Mouse (Mus musculus) kidney, embryonic 15.5 days (tissue): ENCODE results near the gene Pomt2. TPM values are rescaled to one million over a fixed set of nuclear protein-coding genes. Genes with fewer than 3 reads are reported as not detected.
"Not testable (repeated sequence)": the region's sequence is repeated elsewhere in the genome, so short reads cannot be mapped to it uniquely, and the experiment has no call there.

ENCODE experiments used
- ATAC-seq: fragments of 200-750 bp; cut with Nextera tagmentation; replicated peaks from 2 replicates; pipeline ENCODE4 v1.8.0; 2017; ENCODE audit warnings: moderate TSS enrichment; ENCODE audit not compliant: low FRiP score
- H3K27ac ChIP-seq: fragments of 300-500 bp; sonication (generic); 2 replicates; pipeline ENCODE4 v1.5.1; 2015; ENCODE audit warnings: mild to moderate bottlenecking, inconsistent platforms
- H3K27me3 ChIP-seq: fragments of 300-500 bp; sonication (generic); 2 replicates; pipeline ENCODE4 v1.6.1; 2015; ENCODE audit warnings: inconsistent platforms
- H3K36me3 ChIP-seq: fragments of 300-500 bp; sonication (generic); 2 replicates; pipeline ENCODE4 v1.6.1; 2015; ENCODE audit warnings: inconsistent platforms
- H3K4me1 ChIP-seq: fragments of 300-500 bp; sonication (generic); 2 replicates; pipeline ENCODE4 v1.6.1; 2015; ENCODE audit warnings: inconsistent platforms
- H3K4me2 ChIP-seq: fragments of 300-500 bp; sonication (generic); 2 replicates; pipeline ENCODE4 v1.6.1; 2015; ENCODE audit warnings: moderate library complexity, mild to moderate bottlenecking, inconsistent platforms
- H3K4me3 ChIP-seq: fragments of 300-500 bp; sonication (generic); replicated peaks from 2 replicates; pipeline ENCODE4 v1.5.1; 2015; ENCODE audit warnings: mild to moderate bottlenecking, inconsistent platforms
- H3K9ac ChIP-seq: fragments of 300-500 bp; sonication (generic); 2 replicates; pipeline ENCODE4 v1.6.1; 2015; ENCODE audit warnings: mild to moderate bottlenecking, inconsistent platforms
- H3K9me3 ChIP-seq: fragments of 300-500 bp; sonication (generic); replicated peaks from 2 replicates; pipeline ENCODE4 v1.6.1; 2016; ENCODE audit warnings: inconsistent platforms
- WGBS: fragments of 180-500 bp; shearing (Covaris S2); methylation state at CpG from one replicate; pipeline ENCODE4 v1.1.7; 2015; ENCODE audit warnings: mixed read lengths; 5-methylcytosine and 5-hydroxymethylcytosine counted together
- polyA plus RNA-seq: library from polyadenylated mRNA; unstranded; fragments of >200 nt; fragmentation: Nextera tagmentation; extraction: Ambion mirVana; gene quantifications from 2 replicates; pipeline ENCODE4 v1.2.1, GENCODE M21; 2015

Pomt2 gene
- 18.5 and 19.0 TPM in 2 replicates for polyA plus RNA-seq

- Histone ChIP-seq H3K36me3 (peaks cover 23% of the 10 kb centered on the region), H3K9ac (peak within 1 kb of the TSS; percentile 75), H3K9me3 (peaks cover under 1% of the 10 kb centered on the region; the same call in 1 of the 2 replicates), H3K4me1 (peaks cover 16% of the 10 kb centered on the region), H3K27me3 (no peaks in the 10 kb centered on the region), H3K4me2 (peak within 1 kb of the TSS; percentile 70), H3K4me3 (peak within 1 kb of the TSS; percentile 94), H3K27ac (peak within 1 kb of the TSS; percentile 99)
- WGBS: under 1% methylated on average over 60 of the region's 61 CpGs
- peak; percentile 98 for ATAC-seq
Observed at GRCm38 (mm10) chr12:87147395-87148089, at the start of gene Pomt2. Gene Pomt2 (minus strand): TSS chr12:87147968.

- no peaks in the 10 kb centered on the region for H3K36me3 ChIP-seq
- peaks cover 9% of the 10 kb centered on the region; the same call in 1 of the 2 replicates for H3K4me1 ChIP-seq
- no peak overlapping the region for H3K4me2 ChIP-seq
- no peak overlapping the region for H3K27ac ChIP-seq
- no peaks in the 10 kb centered on the region for H3K9me3 ChIP-seq
- no peak for ATAC-seq
- H3K9ac ChIP-seq: no peak overlapping the region
- no peak overlapping the region for H3K4me3 ChIP-seq
- H3K27me3 ChIP-seq: no peaks in the 10 kb centered on the region
Observed at GRCm38 (mm10) chr12:87196310-87196709, 48.5 kb upstream of the Pomt2 start.

- ATAC-seq: no peak
- Histone ChIP-seq H3K4me1 (peaks cover 7% of the 10 kb centered on the region; the same call in 1 of the 2 replicates), H3K36me3 (no peaks in the 10 kb centered on the region), H3K9ac (no peak overlapping the region), H3K27me3 (no peaks in the 10 kb centered on the region), H3K4me2 (no peak overlapping the region), H3K9me3 (no peaks in the 10 kb centered on the region), H3K4me3 (no peak overlapping the region), H3K27ac (no peak overlapping the region)
- 87% methylated on average over 1 of the region's 1 CpGs for WGBS
Observed at GRCm38 (mm10) chr12:87195069-87195468, 47.3 kb upstream of the Pomt2 start.

- Histone ChIP-seq H3K4me1 (no peaks in the 10 kb centered on the region), H3K27me3 (no peaks in the 10 kb centered on the region), H3K9me3 (no peaks in the 10 kb centered on the region), H3K36me3 (no peaks in the 10 kb centered on the region), H3K4me2 (no peak overlapping the region), H3K4me3 (no peak overlapping the region), H3K27ac (no peak overlapping the region), H3K9ac (no peak overlapping the region)
- 84% methylated on average over 3 of the region's 3 CpGs for WGBS
- no peak for ATAC-seq
Observed at GRCm38 (mm10) chr12:87193008-87193407, 45.2 kb upstream of the Pomt2 start.

- no peaks in the 10 kb centered on the region for H3K9me3 ChIP-seq
- no peak for ATAC-seq
Observed at GRCm38 (mm10) chr12:87177631-87178030, 29.9 kb upstream of the Pomt2 start.

GRCm38 (mm10) chr12:87175194-87175946 is 27.6 kb upstream of the Pomt2 start:
- ATAC-seq: no peak
- 67% methylated on average over 4 of the region's 4 CpGs for WGBS

More at GRCm38 (mm10) chr12:87177631-87178030, 29.9 kb upstream of the Pomt2 start:
- Histone ChIP-seq H3K27ac (no peak overlapping the region), H3K4me2 (no peak overlapping the region), H3K9ac (no peak overlapping the region), H3K36me3 (0 out of 2 replicates have a peak, but pooled peaks cover 9% of the 10 kb centered on the region), H3K4me1 (no peaks in the 10 kb centered on the region), H3K4me3 (no peak overlapping the region), H3K27me3 (no peaks in the 10 kb centered on the region)
- 93% methylated on average over 4 of the region's 4 CpGs for WGBS

GRCm38 (mm10) chr12:87160815-87161214 is 13.0 kb upstream of the Pomt2 start:
- Histone ChIP-seq H3K4me2 (no peak overlapping the region), H3K36me3 (peaks cover 21% of the 10 kb centered on the region), H3K9me3 (no peaks in the 10 kb centered on the region), H3K4me1 (peaks cover 7% of the 10 kb centered on the region; the same call in 1 of the 2 replicates), H3K27ac (no peak overlapping the region), H3K27me3 (no peaks in the 10 kb centered on the region), H3K4me3 (no peak overlapping the region), H3K9ac (no peak overlapping the region)
- WGBS: 93% methylated on average over 5 of the region's 5 CpGs
- no peak for ATAC-seq

More at GRCm38 (mm10) chr12:87175194-87175946, 27.6 kb upstream of the Pomt2 start:
- Histone ChIP-seq H3K9ac (no peak overlapping the region), H3K36me3 (peaks cover 19% of the 10 kb centered on the region; the same call in 1 of the 2 replicates), H3K4me2 (no peak overlapping the region), H3K9me3 (no peaks in the 10 kb centered on the region), H3K4me3 (no peak overlapping the region), H3K4me1 (no peaks in the 10 kb centered on the region), H3K27ac (no peak overlapping the region), H3K27me3 (no peaks in the 10 kb centered on the region)

GRCm38 (mm10) chr12:87160310-87160709 is 12.5 kb upstream of the Pomt2 start:
- no peak overlapping the region for H3K27ac ChIP-seq
- 70% methylated on average over 1 of the region's 1 CpGs for WGBS
- no peaks in the 10 kb centered on the region for H3K27me3 ChIP-seq
- H3K4me3 ChIP-seq: no peak overlapping the region
- H3K4me2 ChIP-seq: no peak overlapping the region
- H3K9me3 ChIP-seq: no peaks in the 10 kb centered on the region
- ATAC-seq: no peak
- H3K9ac ChIP-seq: no peak overlapping the region
- H3K4me1 ChIP-seq: peaks cover 7% of the 10 kb centered on the region; the same call in 1 of the 2 replicates
- peaks cover 26% of the 10 kb centered on the region for H3K36me3 ChIP-seq

- Histone ChIP-seq H3K4me2 (0 out of 2 replicates have a peak overlapping the region, but pooled peaks have one; percentile 1), H3K27ac (no peak overlapping the region), H3K36me3 (peaks cover 35% of the 10 kb centered on the region), H3K9me3 (no peaks in the 10 kb centered on the region), H3K4me1 (peaks cover 7% of the 10 kb centered on the region; the same call in 1 of the 2 replicates), H3K9ac (no peak overlapping the region), H3K4me3 (no peak overlapping the region), H3K27me3 (no peaks in the 10 kb centered on the region)
- ATAC-seq: no peak
- WGBS: 58% methylated on average over 7 of the region's 7 CpGs
Observed at GRCm38 (mm10) chr12:87158099-87158498, 10.3 kb upstream of the Pomt2 start.

- Histone ChIP-seq H3K9ac (no peak overlapping the region), H3K9me3 (peaks cover 2% of the 10 kb centered on the region; the same call in 1 of the 2 replicates), H3K4me2 (0 out of 2 replicates have a peak overlapping the region, but pooled peaks have one; percentile 1), H3K4me3 (no peak overlapping the region), H3K27ac (peak overlapping the region; percentile 45; the same call in 1 of the 2 replicates), H3K36me3 (peaks cover 28% of the 10 kb centered on the region), H3K27me3 (no peaks in the 10 kb centered on the region), H3K4me1 (peaks cover 7% of the 10 kb centered on the region; the same call in 1 of the 2 replicates)
- 46% methylated on average over 4 of the region's 4 CpGs for WGBS
- ATAC-seq: peak; percentile 85
Observed at GRCm38 (mm10) chr12:87157361-87157760, 9.6 kb upstream of the Pomt2 start.

- not testable (repeated sequence) for H3K27ac ChIP-seq, H3K27me3 ChIP-seq, H3K9ac ChIP-seq, H3K4me1 ChIP-seq, ATAC-seq, H3K4me3 ChIP-seq, H3K4me2 ChIP-seq, H3K9me3 ChIP-seq
- peaks cover 27% of the 10 kb centered on the region for H3K36me3 ChIP-seq
- WGBS: 93% methylated on average over 4 of the region's 4 CpGs
Observed at GRCm38 (mm10) chr12:87154448-87154847, 6.7 kb upstream of the Pomt2 start.

GRCm38 (mm10) chr12:87149471-87149870 is 1.7 kb upstream of the Pomt2 start:
- H3K4me2 ChIP-seq: no peak overlapping the region
- no peak overlapping the region for H3K27ac ChIP-seq
- no peaks in the 10 kb centered on the region for H3K27me3 ChIP-seq
- peaks cover 16% of the 10 kb centered on the region for H3K4me1 ChIP-seq
- 97% methylated on average over 5 of the region's 5 CpGs for WGBS
- no peak overlapping the region for H3K4me3 ChIP-seq
- ATAC-seq: no peak
- no peak overlapping the region for H3K9ac ChIP-seq
- H3K9me3 ChIP-seq: peaks cover 2% of the 10 kb centered on the region; the same call in 1 of the 2 replicates
- peaks cover 20% of the 10 kb centered on the region for H3K36me3 ChIP-seq
